17 mouse cellular contexts compared by ENCODE assay signal in the genomic region with DNA sequence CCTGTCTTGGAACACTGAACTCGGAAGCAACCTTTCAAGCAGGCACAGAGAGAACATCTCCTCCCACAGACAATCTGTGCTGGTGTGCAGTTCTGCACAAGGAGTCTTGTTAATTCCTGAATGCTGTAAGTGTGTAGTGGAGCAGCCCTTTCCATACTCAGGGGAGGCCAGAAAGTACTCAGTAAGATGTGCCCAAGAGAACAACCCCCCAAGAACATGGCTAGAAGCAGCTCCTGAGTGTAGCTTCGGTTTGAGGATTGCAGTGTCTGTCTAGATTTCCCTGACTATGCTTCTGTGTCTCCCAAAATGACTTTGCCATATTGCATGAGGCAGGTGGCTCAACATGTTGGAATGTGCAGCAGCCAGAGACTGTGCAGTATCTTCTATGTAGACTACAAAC.
DNase-seq lines count a peak whose midpoint lies in the region; ATAC-seq lines count a peak whose summit lies in the region.
"Had no signal": no experiment of that assay in that cellular context is flagged by ENCODE, and none has a peak within 500 bp of the region (broad histone marks: within the 10 kb centered on the region; RNA-seq: fewer than 3 reads in every experiment).

No protein-coding gene starts in this region.

- no peak overlapping the region for H3K27ac ChIP-seq in heart, embryonic 12.5 days (ENCODE audit: poor library complexity, severe bottlenecking)
- H3K27ac ChIP-seq in limb, embryonic 10.5 days, result no peak overlapping the region
- H3K27ac ChIP-seq: embryonic facial prominence, embryonic 10.5 days; hindbrain, embryonic 10.5 days; limb, embryonic 15.5 days had no signal

- intact Hi-C loops in left cerebral cortex, postnatal 25 days (cut with DNase I), result no loop called here

- no peak overlapping the region for H3K9ac ChIP-seq in heart, embryonic 12.5 days
- H3K9ac ChIP-seq: limb, embryonic 15.5 days; liver, postnatal 0 days had no signal

- H3K36me3 ChIP-seq in heart, embryonic 12.5 days, result no peaks in the 10 kb centered on the region
- H3K36me3 ChIP-seq in limb, embryonic 10.5 days, result no peaks in the 10 kb centered on the region
- H3K36me3 ChIP-seq: embryonic facial prominence, embryonic 10.5 days; hindbrain, embryonic 10.5 days; limb, embryonic 15.5 days had no signal

- H3K4me1 ChIP-seq in heart, embryonic 12.5 days (replicated peaks), result no peaks in the 10 kb centered on the region
- no peaks in the 10 kb centered on the region for H3K4me1 ChIP-seq in limb, embryonic 10.5 days
- H3K4me1 ChIP-seq: embryonic facial prominence, embryonic 10.5 days; hindbrain, embryonic 10.5 days; limb, embryonic 15.5 days had no signal

- peak; percentile 100 for ATAC-seq in frontal cortex, adult (ENCODE audit: low TSS enrichment)
- no peak for ATAC-seq in heart, embryonic 12.5 days (ENCODE audit: insufficient number of reproducible peaks, low FRiP score)
- ATAC-seq: liver, postnatal 0 days had no signal

- DNase-seq in frontal cortex, postnatal 14 days (ENCODE audit: low spot score in 2 of 2), result peak; percentile 20 to 38
- DNase-seq in layer of hippocampus, postnatal 10 days (ENCODE audit: low spot score in 2 of 2), result peak; percentile 28 to 38
- DNase-seq in left cerebral cortex, postnatal 25 days (ENCODE audit: low spot score in 2 of 2), result peak; percentile 72 to 91
- DNase-seq in lung, adult 18-20 months, result no peak
- DNase-seq in limb, embryonic 10.5 days (ENCODE audit: low spot score), result no peak
- DNase-seq: adrenal gland, postnatal 36 days; cerebellum, postnatal 25 days; kidney, postnatal 14 days; liver, postnatal 0 days; lung, postnatal 36 days had no signal

- no peak overlapping the region for H3K4me3 ChIP-seq in heart, embryonic 12.5 days
- H3K4me3 ChIP-seq in limb, embryonic 10.5 days, result no peak overlapping the region
- H3K4me3 ChIP-seq: embryonic facial prominence, embryonic 10.5 days; erythroblast, embryonic 14.5 days; hindbrain, embryonic 10.5 days; limb, embryonic 15.5 days had no signal

- 48% methylated on average over 2 of the region's 2 CpGs for WGBS in heart, embryonic 12.5 days
- WGBS in limb, embryonic 10.5 days, result 80% methylated on average over 2 of the region's 2 CpGs

- H3K4me2 ChIP-seq in heart, embryonic 12.5 days, result no peak overlapping the region
- H3K4me2 ChIP-seq: limb, embryonic 15.5 days; midbrain, embryonic 11.5 days had no signal

- no peaks in the 10 kb centered on the region for H3K27me3 ChIP-seq in heart, embryonic 12.5 days (replicated peaks)
- H3K27me3 ChIP-seq in limb, embryonic 10.5 days (ENCODE audit: low read depth, poor library complexity, severe bottlenecking), result no peaks in the 10 kb centered on the region
- H3K27me3 ChIP-seq: limb, embryonic 15.5 days had no signal

- no peaks in the 10 kb centered on the region for H3K9me3 ChIP-seq in heart, embryonic 12.5 days (replicated peaks)
- no peaks in the 10 kb centered on the region for H3K9me3 ChIP-seq in limb, embryonic 10.5 days (replicated peaks)
- H3K9me3 ChIP-seq: embryonic facial prominence, embryonic 10.5 days; hindbrain, embryonic 10.5 days; limb, embryonic 15.5 days had no signal

Comparison
In these comparisons a context has a peak if more than half of its experiments do, and no peak if none do; other contexts are left out.
1. DNase-seq: peak in frontal cortex, postnatal 14 days (2 of 2), layer of hippocampus, postnatal 10 days (2 of 2) and left cerebral cortex, postnatal 25 days (2 of 2); none in lung, adult 18-20 months (0 of 2) and limb, embryonic 10.5 days (single experiment).